Mouse (Mus musculus) neural tube, embryonic 13.5 days (tissue): ENCODE measurements around the gene Slc17a9. TPM values are rescaled to one million over a fixed set of nuclear protein-coding genes. Genes with fewer than 3 reads are reported as not detected.

Source experiments
- polyA plus RNA-seq: library from polyadenylated mRNA; unstranded; fragments of >200 nt; fragmentation: Nextera tagmentation; extraction: Ambion mirVana; gene quantifications from 2 replicates; pipeline ENCODE4 v1.2.1, GENCODE M21; 2015

Slc17a9 gene
- polyA plus RNA-seq, 1 experiment from 2014 or later: 0.35 TPM

Other genes starting within 250 kb of the Slc17a9 start
- 0.43 and 0.47 TPM in 2 replicates for gene Ntsr1, start 225.3 kb upstream of the Slc17a9 start, polyA plus RNA-seq
- 40.1 and 43.8 TPM in 2 replicates for gene Mrgbp, start 144.0 kb upstream of the Slc17a9 start, polyA plus RNA-seq
- 79.3 and 80.9 TPM in 2 replicates for gene Ogfr, start 136.0 kb upstream of the Slc17a9 start, polyA plus RNA-seq
- gene Col9a3, start 127.5 kb upstream of the Slc17a9 start, polyA plus RNA-seq: 69.2 and 73.5 TPM in 2 replicates
- 0.40 and 0.55 TPM in 2 replicates for gene Tcfl5, start 82.6 kb upstream of the Slc17a9 start, polyA plus RNA-seq
- gene Dido1, start 15.3 kb upstream of the Slc17a9 start, polyA plus RNA-seq: 21.8 and 24.1 TPM in 2 replicates
- 55.6 and 59.1 TPM in 2 replicates for gene Gid8, start 15.1 kb upstream of the Slc17a9 start, polyA plus RNA-seq
- 4.2 and 4.3 TPM in 2 replicates for gene Bhlhe23, start 51.6 kb downstream of the Slc17a9 start, polyA plus RNA-seq
- gene Ythdf1, start 195.7 kb downstream of the Slc17a9 start, polyA plus RNA-seq: 50.7 and 55.9 TPM in 2 replicates
- gene Birc7, start 203.8 kb downstream of the Slc17a9 start, polyA plus RNA-seq: 0.43 and 0.60 TPM in 2 replicates
- gene Nkain4, start 229.4 kb downstream of the Slc17a9 start, polyA plus RNA-seq: 88.1 and 106 TPM in 2 replicates
- 106 and 108 TPM in 2 replicates for gene Arfgap1, start 242.0 kb downstream of the Slc17a9 start, polyA plus RNA-seq